ENCODE assay signal across 9 mouse cellular contexts in genomic region chr4:148935211-148935610, GRCm38 (mm10).
DNase-seq lines count a peak whose midpoint lies in the region; ATAC-seq and TF ChIP-seq lines count a peak whose summit lies in the region.
"Had no signal": no experiment of that assay in that cellular context is flagged by ENCODE, and none has a peak within 500 bp of the region (broad histone marks: within the 10 kb centered on the region; RNA-seq: fewer than 3 reads in every experiment).

No protein-coding gene starts in this region.

- no peak overlapping the region for H3K4me3 ChIP-seq in gastrocnemius, adult 2 months
- no peak overlapping the region for H3K4me3 ChIP-seq in intestine, embryonic 14.5 days (ENCODE audit: low read depth, low read length)
- H3K4me3 ChIP-seq in lung, embryonic 14.5 days (ENCODE audit: low read depth, low read length), result no peak overlapping the region
- H3K4me3 ChIP-seq: limb, embryonic 13.5 days had no signal

- H3K9me3 ChIP-seq in intestine, embryonic 14.5 days (ENCODE audit: control insufficient read depth, low read length), result no peaks in the 10 kb centered on the region
- no peaks in the 10 kb centered on the region for H3K9me3 ChIP-seq in lung, embryonic 14.5 days (ENCODE audit: low read depth, low read length)
- H3K9me3 ChIP-seq: limb, embryonic 13.5 days had no signal

- peak overlapping the region; percentile 76 for H3K27ac ChIP-seq in gastrocnemius, adult 2 months
- peak overlapping the region; percentile 68; the same call in 1 of the 2 replicates for H3K27ac ChIP-seq in intestine, embryonic 14.5 days (ENCODE audit: low read depth)
- H3K27ac ChIP-seq in lung, embryonic 14.5 days (ENCODE audit: low read depth), result no peak overlapping the region; the same call in 1 of the 2 replicates
- H3K27ac ChIP-seq: limb, embryonic 13.5 days had no signal

- no peaks in the 10 kb centered on the region for H3K27me3 ChIP-seq in intestine, embryonic 14.5 days (replicated peaks; ENCODE audit: control insufficient read depth, insufficient read depth, low read length)
- no peaks in the 10 kb centered on the region for H3K27me3 ChIP-seq in lung, embryonic 14.5 days (ENCODE audit: insufficient read depth, low read length)

- H3K4me2 ChIP-seq in intestine, embryonic 14.5 days (ENCODE audit: low read length), result no peak overlapping the region; the same call in 1 of the 2 replicates
- H3K4me2 ChIP-seq in lung, embryonic 14.5 days, result peak overlapping the region; percentile 15; the same call in 1 of the 2 replicates
- H3K4me2 ChIP-seq: limb, embryonic 13.5 days had no signal

- 0 out of 2 replicates have a peak, but pooled peaks cover 6% of the 10 kb centered on the region for H3K36me3 ChIP-seq in intestine, embryonic 14.5 days (ENCODE audit: control insufficient read depth, insufficient read depth, low read length)
- H3K36me3 ChIP-seq in lung, embryonic 14.5 days (ENCODE audit: insufficient read depth), result 0 out of 2 replicates have a peak, but pooled peaks cover 7% of the 10 kb centered on the region
- H3K36me3 ChIP-seq: limb, embryonic 13.5 days had no signal

- peak; percentile 58 to 77 for DNase-seq in cerebellum, postnatal 10 days
- DNase-seq in cerebellum, adult 11-12 months, result no peak
- peak; percentile 74 for DNase-seq in gastrocnemius, adult 2 months
- DNase-seq in intestine, embryonic 14.5 days (ENCODE audit: low spot score), result no peak
- peak; percentile 76 for DNase-seq in lung, embryonic 14.5 days
- no peak for DNase-seq in spleen, adult 18-20 months
- no peak for DNase-seq in frontal cortex, postnatal 14 days (ENCODE audit: low spot score in 2 of 2)

- TF ChIP-seq CTCF in gastrocnemius, adult 2 months (IDR thresholded peaks at IDR 0.05), result no peak
- no peak for TF ChIP-seq CTCF in lung, embryonic 14.5 days (IDR thresholded peaks at IDR 0.05; ENCODE audit: low read depth)

- peaks cover 38% of the 10 kb centered on the region for H3K4me1 ChIP-seq in intestine, embryonic 14.5 days (replicated peaks; ENCODE audit: control insufficient read depth, insufficient read depth, low read length)
- H3K4me1 ChIP-seq in lung, embryonic 14.5 days (ENCODE audit: insufficient read depth), result peaks cover 3% of the 10 kb centered on the region; the same call in 1 of the 2 replicates

- peak; percentile 32 for ATAC-seq in intestine, embryonic 14.5 days (replicated peaks; ENCODE audit: low FRiP score, low TSS enrichment, low read depth)
- peak; percentile 76 for ATAC-seq in lung, embryonic 14.5 days (ENCODE audit: insufficient read depth)
- ATAC-seq in frontal cortex, adult (ENCODE audit: low TSS enrichment), result no peak

- no peak overlapping the region for H3K9ac ChIP-seq in intestine, embryonic 14.5 days (ENCODE audit: low read length)
- H3K9ac ChIP-seq in lung, embryonic 14.5 days, result peak overlapping the region; percentile 20; the same call in 1 of the 2 replicates
- H3K9ac ChIP-seq: limb, embryonic 13.5 days had no signal

- WGBS in intestine, embryonic 14.5 days, result 11% methylated on average over 13 of the region's 13 CpGs
- 12% methylated on average over 13 of the region's 13 CpGs for WGBS in lung, embryonic 14.5 days

- intact Hi-C loops in gastrocnemius, adult 2 months (cut with DNase I), result no loop called here

Comparison
In these comparisons a context has a peak if more than half of its experiments do, and no peak if none do; other contexts are left out.
1. DNase-seq: peak in cerebellum, postnatal 10 days (2 of 2), gastrocnemius, adult 2 months (single experiment) and lung, embryonic 14.5 days (single experiment); none in cerebellum, adult 11-12 months (single experiment), intestine, embryonic 14.5 days (single experiment), spleen, adult 18-20 months (0 of 2) and frontal cortex, postnatal 14 days (0 of 2).